Mouse (Mus musculus) mesoderm, embryonic 11.5 days (tissue): ENCODE measurements around the gene Manba.

Experiments
- DNase-seq: peaks from one replicate; pipeline ENCODE4 v3.0.0-alpha.2; 2012; ENCODE audit warnings: low read depth, low spot score

Gene Manba

GRCm38 (mm10) chr3:135581606-135582117 lies 96.3 kb downstream of the Manba start:
- peak; percentile 54 for DNase-seq

- no peak for DNase-seq
Measured at GRCm38 (mm10) chr3:135582246-135582645, 96.8 kb downstream of the Manba start.

- DNase-seq: no peak
Measured at GRCm38 (mm10) chr3:135585482-135585881, 100.1 kb downstream of the Manba start.

GRCm38 (mm10) chr3:135586060-135586459 lies 100.6 kb downstream of the Manba start:
- DNase-seq: no peak

GRCm38 (mm10) chr3:135586471-135586880 lies 101.1 kb downstream of the Manba start:
- DNase-seq: no peak

DNA sequence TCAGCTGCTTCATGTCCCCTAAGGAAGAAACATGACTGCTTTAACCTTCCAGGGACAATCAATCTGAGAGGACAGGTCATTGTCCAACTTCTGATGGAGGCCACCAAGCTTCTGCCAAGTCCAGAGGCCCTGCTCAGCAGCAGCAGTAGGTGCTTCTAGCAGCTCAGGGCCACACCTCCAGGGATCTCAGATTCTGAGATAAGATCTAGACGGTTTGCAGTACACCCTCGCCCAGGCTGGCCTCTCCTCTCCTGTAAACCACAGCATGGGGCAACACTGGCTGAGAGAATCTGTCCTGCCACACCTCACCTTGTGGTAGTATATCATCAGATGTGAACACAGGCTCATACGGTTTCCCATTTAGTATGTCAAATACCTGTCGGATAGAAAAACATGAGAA lies 105.1 kb downstream of the Manba start:
- no peak for DNase-seq

- no peak for DNase-seq
Measured at GRCm38 (mm10) chr3:135591376-135591775, 106.0 kb downstream of the Manba start.

DNA sequence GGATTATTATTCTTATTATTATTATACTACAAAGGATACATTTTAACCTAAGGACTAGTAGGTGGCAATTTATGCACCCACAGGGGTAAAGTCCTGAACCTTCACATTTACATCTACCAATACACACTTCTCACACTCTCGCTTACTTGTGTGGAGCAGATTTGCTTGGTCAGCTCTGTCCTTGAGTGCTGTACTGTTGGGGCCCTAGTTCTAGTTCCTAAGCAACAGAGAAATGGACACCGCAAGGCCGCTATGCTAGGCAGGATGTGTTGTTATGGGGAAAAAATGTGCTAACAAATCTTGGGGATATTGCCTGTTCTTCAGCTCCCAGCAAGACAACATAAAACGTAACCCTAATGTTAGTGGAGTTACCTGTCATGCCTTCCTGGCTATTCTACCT lies 106.6 kb downstream of the Manba start:
- no peak for DNase-seq

GRCm38 (mm10) chr3:135594238-135594917 lies 109.0 kb downstream of the Manba start:
- DNase-seq: no peak

DNA sequence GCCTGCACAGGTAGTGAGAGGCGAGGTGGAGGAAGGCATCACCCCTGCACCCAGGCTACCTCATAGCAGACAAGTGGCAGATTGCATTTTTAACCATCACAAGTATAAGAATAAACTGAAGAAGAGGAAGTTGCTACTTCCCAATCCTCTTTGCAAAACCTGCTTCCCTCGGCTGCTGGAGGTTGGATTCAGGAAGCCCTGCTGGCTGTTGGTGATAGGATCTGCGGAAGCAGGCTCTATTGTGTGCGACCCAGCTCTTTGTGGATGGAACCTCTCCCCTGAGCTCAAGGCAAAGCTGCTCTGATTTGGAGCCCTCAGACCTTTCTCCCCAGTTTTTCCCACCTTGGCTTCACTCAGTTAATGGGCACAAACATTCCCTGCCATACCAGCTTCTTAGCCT lies 111.6 kb downstream of the Manba start:
- DNase-seq: no peak

GRCm38 (mm10) chr3:135598355-135598754 lies 112.9 kb downstream of the Manba start:
- DNase-seq: no peak

GRCm38 (mm10) chr3:135602731-135603130 lies 117.3 kb downstream of the Manba start:
- DNase-seq: no peak

- DNase-seq: no peak
Measured at GRCm38 (mm10) chr3:135604626-135605417, 119.4 kb downstream of the Manba start.

DNA sequence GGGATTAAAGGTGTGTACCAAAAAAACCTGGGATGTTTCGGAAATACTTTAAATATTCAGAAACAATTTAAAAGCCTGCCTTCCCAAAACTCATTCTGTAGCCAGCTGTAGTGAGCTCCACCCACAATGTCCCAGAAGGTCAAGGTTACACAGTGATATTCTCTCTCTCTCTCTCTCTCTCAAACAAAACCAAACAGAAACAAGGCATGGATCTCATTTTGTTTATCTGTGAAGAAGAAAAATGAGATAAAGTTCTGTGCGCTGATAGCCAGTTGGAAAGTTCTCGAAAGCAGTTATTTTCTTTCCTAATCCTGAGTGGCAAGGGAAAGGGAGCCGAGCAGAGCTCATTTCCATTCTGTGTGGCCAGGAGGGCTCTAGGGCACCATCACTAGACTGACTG lies 120.1 kb downstream of the Manba start:
- no peak for DNase-seq

DNA sequence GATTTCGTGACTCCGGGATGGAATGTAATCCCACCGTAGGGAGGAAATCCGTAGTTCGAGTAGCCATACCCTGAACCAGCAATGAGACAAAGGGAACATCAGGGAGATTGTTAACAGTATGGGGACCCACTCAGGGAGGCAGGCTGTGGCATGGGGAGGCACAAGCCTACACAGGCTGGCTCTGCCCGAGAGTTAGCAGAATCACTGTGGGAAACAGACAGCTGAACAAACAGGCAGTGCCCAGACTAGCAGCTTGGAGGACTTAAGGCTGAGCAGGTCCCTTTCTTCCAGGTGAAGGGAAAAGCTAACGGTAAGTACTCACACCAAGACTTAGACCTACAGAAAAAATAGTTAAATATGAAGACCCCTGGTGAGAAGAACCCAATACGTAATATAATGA lies 121.2 kb downstream of the Manba start:
- no peak for DNase-seq

- no peak for DNase-seq
Measured at GRCm38 (mm10) chr3:135607021-135607420, 121.6 kb downstream of the Manba start.

DNA sequence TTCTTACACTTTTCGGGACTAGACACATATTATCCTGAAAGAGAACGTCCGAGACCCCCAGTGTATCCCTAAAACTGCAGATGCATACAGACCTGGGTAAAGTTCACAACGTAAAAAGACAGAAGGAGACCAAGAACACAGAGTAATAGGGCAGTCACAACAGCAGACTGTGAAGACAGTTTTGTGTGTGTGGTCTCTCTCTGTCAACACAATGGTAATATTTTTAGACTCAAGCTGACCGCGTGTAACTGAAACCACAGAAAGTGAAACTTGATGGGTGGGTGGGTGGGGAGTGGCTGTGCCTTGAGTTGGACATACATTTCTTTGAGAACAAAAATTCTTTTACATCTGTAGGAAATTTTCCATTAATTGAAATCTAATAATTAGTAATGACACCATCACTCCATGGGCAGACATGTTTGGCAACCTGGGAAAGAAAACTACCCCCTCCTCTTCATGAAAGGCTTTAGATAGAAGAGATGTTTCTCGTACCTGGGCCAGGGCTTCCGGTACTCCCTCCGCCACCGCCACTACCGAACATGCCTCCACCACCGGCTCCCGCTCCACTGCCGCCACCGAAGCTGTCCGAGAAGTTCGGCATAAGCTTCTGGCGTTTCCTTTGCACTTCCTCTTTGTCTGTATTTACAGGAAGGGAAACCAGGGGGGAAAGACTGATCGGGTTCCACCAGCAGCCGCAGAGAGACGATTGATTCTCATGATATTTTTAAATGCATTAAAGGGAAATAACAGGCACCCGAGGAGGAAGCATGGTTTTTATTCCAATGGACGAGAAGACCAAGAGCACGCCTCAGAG lies 122.5 kb downstream of the Manba start:
- no peak for DNase-seq

GRCm38 (mm10) chr3:135610221-135610620 lies 124.8 kb downstream of the Manba start:
- DNase-seq: no peak

- DNase-seq: no peak
Measured at GRCm38 (mm10) chr3:135614376-135614775, 129.0 kb downstream of the Manba start.

DNA sequence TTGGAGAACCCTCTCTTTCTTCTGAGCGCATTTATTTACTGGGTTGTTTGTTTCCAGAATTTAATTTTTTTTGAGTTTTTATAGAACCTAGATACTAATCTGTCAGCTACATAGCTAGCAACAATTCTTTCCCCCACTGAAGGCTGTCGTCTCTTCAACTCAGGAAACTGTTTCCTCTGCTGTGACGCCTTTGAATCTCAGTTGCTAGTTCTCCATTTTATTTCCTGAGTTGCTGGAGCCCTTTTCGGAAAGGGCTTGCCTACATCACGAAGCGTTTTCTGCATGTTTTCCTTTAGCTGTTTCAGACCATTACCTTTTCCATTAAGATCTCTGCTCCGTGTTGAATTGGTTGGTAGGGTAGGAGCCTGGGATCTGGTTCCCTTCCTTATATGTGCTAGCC lies 131.3 kb downstream of the Manba start:
- no peak for DNase-seq
